Mouse (Mus musculus) C2C12 (cell line): Measurements from ENCODE around the gene Fam20c.

ENCODE experiments used
- CTCF ChIP-seq: IDR thresholded peaks from one replicate; pipeline ENCODE4 v1.5.1; 2011; ENCODE audit not compliant: control insufficient read depth, insufficient read depth, insufficient read length
- USF1 ChIP-seq: IDR thresholded peaks from one replicate; pipeline ENCODE4 v1.6.1; 2011; ENCODE audit warnings: low read depth, mild to moderate bottlenecking, control low read depth, moderate library complexity

- TF ChIP-seq USF1: no peak
- no peak for TF ChIP-seq CTCF
Measured at GRCm38 (mm10) chr5:138801588-138802116, 47.3 kb downstream of the Fam20c start.
